In genomic region chr10:79979401-79980155, GRCm38 (mm10) we compare ENCODE assay signal across 18 mouse cellular contexts. TPM values are rescaled to one million over a fixed set of nuclear protein-coding genes. Genes with fewer than 3 reads are reported as not detected.
A peak's percentile ranks its signal among the peaks of the same experiment; 100 is the strongest.
DNase-seq lines count a peak whose midpoint lies in the region; ATAC-seq and TF ChIP-seq lines count a peak whose summit lies in the region.
"Had no signal": no experiment of that assay in that cellular context is flagged by ENCODE, and none has a peak within 500 bp of the region (broad histone marks: within the 10 kb centered on the region; RNA-seq: fewer than 3 reads in every experiment).

No protein-coding gene starts in this region.

- no peak overlapping the region for H3K4me2 ChIP-seq in intestine, embryonic 15.5 days (replicated peaks)
- H3K4me2 ChIP-seq in intestine, embryonic 16.5 days (ENCODE audit: low read depth, low read length): no peak overlapping the region
- no peak overlapping the region for H3K4me2 ChIP-seq in heart, embryonic 14.5 days (ENCODE audit: low read length)
- H3K4me2 ChIP-seq: hindbrain, embryonic 15.5 days; liver, embryonic 15.5 days had no signal

- peak overlapping the region; percentile 87 for H3K27ac ChIP-seq in gastrocnemius, adult 2 months
- no peak overlapping the region for H3K27ac ChIP-seq in intestine, embryonic 15.5 days
- no peak overlapping the region for H3K27ac ChIP-seq in intestine, embryonic 16.5 days (ENCODE audit: low read length)
- H3K27ac ChIP-seq in heart, embryonic 14.5 days (replicated peaks in 1 of 2; ENCODE audit: control insufficient read depth in 1 of 2, insufficient read depth in 1 of 2, low read depth in 2 of 2, low read length in 2 of 2): peak overlapping the region in 1 of 2 experiments; percentile 16; a peak in 1 of 4 replicates
- H3K27ac ChIP-seq: hindbrain, embryonic 15.5 days; liver, embryonic 15.5 days had no signal

- no peaks in the 10 kb centered on the region for H3K27me3 ChIP-seq in intestine, embryonic 15.5 days (replicated peaks)
- H3K27me3 ChIP-seq in intestine, embryonic 16.5 days (replicated peaks; ENCODE audit: control insufficient read depth, insufficient read depth, low read length): no peaks in the 10 kb centered on the region
- H3K27me3 ChIP-seq in E14TG2a.4 (ENCODE audit: insufficient read depth, low read length): peaks cover 29% of the 10 kb centered on the region
- H3K27me3 ChIP-seq in heart, embryonic 14.5 days (ENCODE audit: control insufficient read depth, insufficient read depth, low read length): no peaks in the 10 kb centered on the region
- H3K27me3 ChIP-seq: hindbrain, embryonic 15.5 days; liver, embryonic 15.5 days had no signal

- H3K36me3 ChIP-seq in intestine, embryonic 15.5 days: peaks cover 46% of the 10 kb centered on the region
- H3K36me3 ChIP-seq in intestine, embryonic 16.5 days (ENCODE audit: control insufficient read depth, insufficient read depth, low read length): peaks cover 41% of the 10 kb centered on the region
- peaks cover 58% of the 10 kb centered on the region for H3K36me3 ChIP-seq in E14TG2a.4 (ENCODE audit: insufficient read depth, low read length)
- H3K36me3 ChIP-seq in heart, embryonic 14.5 days (ENCODE audit: control insufficient read depth, insufficient read depth, low read length): peaks cover 54% of the 10 kb centered on the region

- H3K9me3 ChIP-seq in intestine, embryonic 15.5 days: no peaks in the 10 kb centered on the region
- H3K9me3 ChIP-seq in intestine, embryonic 16.5 days (ENCODE audit: control insufficient read depth, low read length): no peaks in the 10 kb centered on the region; the same call in 1 of the 2 replicates
- no peaks in the 10 kb centered on the region for H3K9me3 ChIP-seq in E14TG2a.4 (ENCODE audit: low read length)
- no peaks in the 10 kb centered on the region for H3K9me3 ChIP-seq in heart, embryonic 14.5 days (ENCODE audit: control insufficient read depth, low read length)
- H3K9me3 ChIP-seq: hindbrain, embryonic 15.5 days had no signal

- H3K4me3 ChIP-seq in gastrocnemius, adult 2 months: peak overlapping the region; percentile 45
- no peak overlapping the region for H3K4me3 ChIP-seq in intestine, embryonic 15.5 days (replicated peaks)
- H3K4me3 ChIP-seq in intestine, embryonic 16.5 days (ENCODE audit: low read length): no peak overlapping the region
- H3K4me3 ChIP-seq in E14TG2a.4 (replicated peaks; ENCODE audit: low read length): peak overlapping the region; percentile 60
- no peak overlapping the region for H3K4me3 ChIP-seq in heart, embryonic 14.5 days (ENCODE audit: control insufficient read depth in 1 of 2, insufficient read depth in 1 of 2, low read depth in 1 of 2, low read length in 2 of 2)
- H3K4me3 ChIP-seq: hindbrain, embryonic 15.5 days; liver, embryonic 15.5 days had no signal

- DNase-seq in gastrocnemius, adult 2 months: peak; percentile 77
- no peak for DNase-seq in gastrocnemius, postnatal 36 days
- no peak for DNase-seq in frontal cortex, postnatal 25 days (ENCODE audit: low spot score in 2 of 2)
- DNase-seq: adrenal gland, postnatal 14 days; cerebellum, adult 18-20 months; cerebellum, postnatal 36 days; kidney, adult 18-20 months; kidney, postnatal 10 days; lung, postnatal 10 days had no signal

- no peak for TF ChIP-seq CTCF in gastrocnemius, adult 2 months (IDR thresholded peaks at IDR 0.05)
- TF ChIP-seq CTCF in E14TG2a.4 (conservative IDR thresholded peaks at IDR 0.05; ENCODE audit: low read length): no peak

- no peak for ATAC-seq in intestine, embryonic 15.5 days
- no peak for ATAC-seq in intestine, embryonic 16.5 days
- no peak for ATAC-seq in heart, embryonic 14.5 days (ENCODE audit: insufficient number of reproducible peaks, insufficient read depth, low FRiP score, low read depth)
- no peak for ATAC-seq in cerebellum, adult (ENCODE audit: insufficient number of reproducible peaks, low FRiP score, low TSS enrichment)

- WGBS in intestine, embryonic 15.5 days: 89% methylated on average over 22 of the region's 22 CpGs
- WGBS in intestine, embryonic 16.5 days: 90% methylated on average over 22 of the region's 22 CpGs
- WGBS in heart, embryonic 14.5 days: 86% methylated on average over 22 of the region's 22 CpGs

- peaks cover 19% of the 10 kb centered on the region for H3K4me1 ChIP-seq in intestine, embryonic 15.5 days (replicated peaks)
- H3K4me1 ChIP-seq in intestine, embryonic 16.5 days (ENCODE audit: control insufficient read depth, insufficient read depth, low read length): peaks cover 14% of the 10 kb centered on the region
- H3K4me1 ChIP-seq in E14TG2a.4 (replicated peaks; ENCODE audit: low read depth, low read length): peaks cover 81% of the 10 kb centered on the region
- peaks cover 14 to 28% of the 10 kb centered on the region in 2 experiments for H3K4me1 ChIP-seq in heart, embryonic 14.5 days (ENCODE audit: control insufficient read depth in 2 of 2, insufficient read depth in 2 of 2, low read length in 2 of 2)

- H3K9ac ChIP-seq in intestine, embryonic 15.5 days: peak overlapping the region; percentile 0; the same call in 1 of the 2 replicates
- H3K9ac ChIP-seq in intestine, embryonic 16.5 days (ENCODE audit: low read depth, low read length): no peak overlapping the region
- peak overlapping the region; percentile 28; the same call in 1 of the 2 replicates for H3K9ac ChIP-seq in heart, embryonic 14.5 days (ENCODE audit: low read length)
- H3K9ac ChIP-seq: hindbrain, embryonic 15.5 days; liver, embryonic 15.5 days had no signal

- intact Hi-C loops in gastrocnemius, adult 2 months (cut with DNase I): no loop called here
- intact Hi-C loops in gastrocnemius, postnatal 36 days (cut with DNase I): loop anchor here (2.0 kb wide), 1 partner anchor 15 kb away; no protein-coding TSS in a partner anchor

RNA-seq across cellular contexts. Expression of gene Tmem259, which starts 4.6 kb away (rescaled TPM):
- 10 to 100 TPM; 70.9 to 75.1 TPM for total RNA-seq in gastrocnemius, adult 2 months (2021)
- total RNA-seq in gastrocnemius, postnatal 36 days (2021): 10 to 100 TPM; 71.5 to 72.4 TPM
- 18.1 and 19.6 TPM in 2 replicates for polyA plus RNA-seq in intestine, embryonic 15.5 days (2015; fragmentation: Nextera tagmentation; extraction: Ambion mirVana)
- polyA plus RNA-seq in intestine, embryonic 16.5 days (2015; fragmentation: Nextera tagmentation; extraction: Ambion mirVana): 7.0 and 9.7 TPM in 2 replicates
- 16.2 and 20.3 TPM in 2 replicates for polyA plus RNA-seq in heart, embryonic 14.5 days (2014; fragmentation: Nextera tagmentation; extraction: Ambion mirVana)

RNA-seq across cellular contexts. Expression of gene Cnn2, which starts 8.8 kb away (rescaled TPM):
- 1 to 10 TPM; 3.9 to 9.7 TPM for total RNA-seq in gastrocnemius, adult 2 months (2021)
- total RNA-seq in gastrocnemius, postnatal 36 days (2021): 1 to 10 TPM; 5.2 to 6.0 TPM
- 239 and 242 TPM in 2 replicates for polyA plus RNA-seq in intestine, embryonic 15.5 days (2015; fragmentation: Nextera tagmentation; extraction: Ambion mirVana)
- polyA plus RNA-seq in intestine, embryonic 16.5 days (2015; fragmentation: Nextera tagmentation; extraction: Ambion mirVana): 226 and 245 TPM in 2 replicates
- polyA plus RNA-seq in heart, embryonic 14.5 days (2014; fragmentation: Nextera tagmentation; extraction: Ambion mirVana): 265 and 275 TPM in 2 replicates

RNA-seq across cellular contexts. Expression of gene Grin3b, which starts 9.1 kb away (rescaled TPM):
- total RNA-seq in gastrocnemius, adult 2 months (2021): under 1 TPM; 0.25 to 0.28 TPM
- total RNA-seq in gastrocnemius, postnatal 36 days (2021): under 1 TPM; 0.07 to 0.15 TPM
- polyA plus RNA-seq in intestine, embryonic 15.5 days (2015; fragmentation: Nextera tagmentation; extraction: Ambion mirVana): 0.11 TPM in 2 replicates
- 0.15 and 0.16 TPM in 2 replicates for polyA plus RNA-seq in intestine, embryonic 16.5 days (2015; fragmentation: Nextera tagmentation; extraction: Ambion mirVana)
- polyA plus RNA-seq in heart, embryonic 14.5 days (2014; fragmentation: Nextera tagmentation; extraction: Ambion mirVana): 0.09 and 0.18 TPM in 2 replicates
- total RNA-seq: adrenal gland, postnatal 14 days; megakaryocyte-erythroid progenitor cell, adult 5-6 weeks had no signal
- polyA plus RNA-seq: small intestine, adult 2 months had no signal

RNA-seq across cellular contexts. Expression of gene Abca7, which starts 16.7 kb away (rescaled TPM):
- total RNA-seq in gastrocnemius, adult 2 months (2021): 1 to 10 TPM; 6.7 to 7.2 TPM
- 1 to 10 TPM; 5.4 to 5.8 TPM for total RNA-seq in gastrocnemius, postnatal 36 days (2021)
- polyA plus RNA-seq in intestine, embryonic 15.5 days (2015; fragmentation: Nextera tagmentation; extraction: Ambion mirVana): 3.0 and 3.7 TPM in 2 replicates
- polyA plus RNA-seq in intestine, embryonic 16.5 days (2015; fragmentation: Nextera tagmentation; extraction: Ambion mirVana): 3.3 and 3.4 TPM in 2 replicates
- 1.6 and 1.7 TPM in 2 replicates for polyA plus RNA-seq in heart, embryonic 14.5 days (2014; fragmentation: Nextera tagmentation; extraction: Ambion mirVana)

RNA-seq across cellular contexts. Expression of gene Wdr18, which starts 19.6 kb away (rescaled TPM):
- 10 to 100 TPM; 19.7 to 22.0 TPM for total RNA-seq in gastrocnemius, adult 2 months (2021)
- total RNA-seq in gastrocnemius, postnatal 36 days (2021): 10 to 100 TPM; 17.5 to 23.9 TPM
- polyA plus RNA-seq in intestine, embryonic 15.5 days (2015; fragmentation: Nextera tagmentation; extraction: Ambion mirVana): 90.3 and 94.8 TPM in 2 replicates
- 86.2 and 96.6 TPM in 2 replicates for polyA plus RNA-seq in intestine, embryonic 16.5 days (2015; fragmentation: Nextera tagmentation; extraction: Ambion mirVana)
- polyA plus RNA-seq in heart, embryonic 14.5 days (2014; fragmentation: Nextera tagmentation; extraction: Ambion mirVana): 73.2 and 84.4 TPM in 2 replicates

Comparison
In these comparisons a context has a peak if more than half of its experiments do, and no peak if none do; other contexts are left out.
1. H3K4me3 ChIP-seq: peak in gastrocnemius, adult 2 months (single experiment) and E14TG2a.4 (single experiment); none in intestine, embryonic 15.5 days (single experiment), intestine, embryonic 16.5 days (single experiment) and heart, embryonic 14.5 days (0 of 2).